Mouse (Mus musculus) liver, embryonic 14.5 days (tissue): Measurements from ENCODE around the gene Wdr27.

Source experiments
- CTCF ChIP-seq: IDR thresholded peaks from 2 replicates; pipeline ENCODE4 v1.5.1; 2016; ENCODE audit warnings: antibody characterized with exemption, low read depth, control low read depth
- EP300 ChIP-seq: IDR thresholded peaks from 2 replicates; pipeline ENCODE4 v1.6.1; 2016; ENCODE audit warnings: antibody characterized with exemption, low read depth

DNA sequence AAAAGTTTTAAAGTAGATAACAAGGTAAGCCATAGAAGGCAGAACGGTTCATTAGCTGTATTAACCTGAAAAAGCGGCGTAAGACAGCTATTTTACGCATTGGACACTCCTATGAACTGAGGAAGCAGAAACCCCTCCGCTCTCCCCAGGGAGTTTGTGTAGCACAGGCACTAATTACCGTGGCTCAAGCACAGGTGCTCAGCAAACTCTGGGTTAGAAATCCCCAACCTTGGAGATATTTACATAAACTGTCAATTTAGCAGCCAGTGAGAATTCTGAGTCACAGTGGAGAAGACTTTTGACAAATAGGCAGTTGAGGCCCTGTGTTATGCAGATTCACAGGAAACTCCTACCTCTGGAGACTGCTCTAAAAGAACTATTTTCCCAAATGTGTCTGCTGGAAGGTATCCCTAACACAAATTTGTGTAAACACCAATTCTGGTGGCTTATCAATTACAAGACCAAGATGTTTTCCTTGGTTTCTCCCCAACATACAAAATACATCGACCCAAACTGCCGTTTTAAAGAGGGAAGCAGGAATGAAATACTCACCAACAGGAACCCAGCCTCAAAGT is 15.2 kb downstream of the Wdr27 start:
- TF ChIP-seq CTCF, result no peak
- TF ChIP-seq EP300, result no peak
